Mouse (Mus musculus) heart, postnatal 0 days (tissue): ENCODE results near the gene Cx3cr1. TPM values are rescaled to one million over a fixed set of nuclear protein-coding genes. Genes with fewer than 3 reads are reported as not detected.
A peak's percentile ranks its signal among the peaks of the same experiment; 100 is the strongest.
"Not testable (repeated sequence)": the region's sequence is repeated elsewhere in the genome, so short reads cannot be mapped to it uniquely, and the experiment has no call there.

Source experiments
- ATAC-seq: fragments of 200-750 bp; cut with Nextera tagmentation; 2 replicates; pipeline ENCODE4 v1.8.0; 2017; ENCODE audit warnings: low read depth, moderate number of reproducible peaks, moderate library complexity; ENCODE audit not compliant: insufficient read depth
- DNase-seq: peaks from one replicate; pipeline ENCODE4 v3.0.0-alpha.2; 2016; ENCODE audit warnings: low spot score
- H3K27ac ChIP-seq: fragments of 300-500 bp; sonication (generic); 2 replicates; pipeline ENCODE4 v1.5.1; 2014; ENCODE audit warnings: low read depth, mild to moderate bottlenecking
- H3K27me3 ChIP-seq: fragments of 300-500 bp; sonication (generic); 2 replicates; pipeline ENCODE4 v1.6.1; 2014; ENCODE audit warnings: low read length, mixed read lengths; ENCODE audit not compliant: control insufficient read depth, insufficient read depth
- H3K36me3 ChIP-seq: fragments of 300-500 bp; sonication (generic); replicated peaks from 2 replicates; pipeline ENCODE4 v1.6.1; 2014; ENCODE audit warnings: low read length, mixed read lengths; ENCODE audit not compliant: control insufficient read depth, insufficient read depth
- H3K4me1 ChIP-seq: fragments of 300-500 bp; sonication (generic); 2 replicates; pipeline ENCODE4 v1.6.1; 2014; ENCODE audit warnings: antibody characterized with exemption; ENCODE audit not compliant: control insufficient read depth, insufficient read depth
- H3K4me2 ChIP-seq: fragments of 300-500 bp; sonication (generic); 2 replicates; pipeline ENCODE4 v1.6.1; 2014; ENCODE audit warnings: low read depth, mild to moderate bottlenecking, low read length, moderate library complexity
- H3K4me3 ChIP-seq: fragments of 300-500 bp; sonication (generic); 2 replicates; pipeline ENCODE4 v1.5.1; 2014; ENCODE audit warnings: low read depth, low read length
- H3K9ac ChIP-seq: fragments of 300-500 bp; sonication (generic); replicated peaks from 2 replicates; pipeline ENCODE4 v1.6.1; 2014; ENCODE audit warnings: low read depth, low read length, mixed read lengths
- H3K9me3 ChIP-seq: fragments of 300-500 bp; sonication (generic); replicated peaks from 2 replicates; pipeline ENCODE4 v1.6.1; 2016; ENCODE audit warnings: low read length; ENCODE audit not compliant: control insufficient read depth
- CTCF ChIP-seq: IDR thresholded peaks from 2 replicates; pipeline ENCODE4 v1.5.1; 2016; ENCODE audit warnings: antibody characterized with exemption, control low read depth, low read depth
- EP300 ChIP-seq: IDR thresholded peaks from 2 replicates; pipeline ENCODE4 v1.6.1; 2016; ENCODE audit warnings: antibody characterized with exemption, low read depth
- WGBS: fragments of 180-500 bp; shearing (Covaris S2); extraction: QIAGEN DNeasy Blood & Tissue Kit; methylation state at CpG from one replicate; pipeline ENCODE4 v1.1.7; 2014; 5-methylcytosine and 5-hydroxymethylcytosine counted together
- polyA plus RNA-seq: library from polyadenylated mRNA; unstranded; fragments of >200 nt; fragmentation: Nextera tagmentation; extraction: Ambion mirVana; gene quantifications from 2 replicates; pipeline ENCODE4 v1.2.1, GENCODE M21; 2015
- total RNA-seq: library from RNA; depleted of rRNA; stranded (reverse); fragments of >200 nt; gene quantifications from 2 replicates; pipeline ENCODE4 v1.2.3, GENCODE M21; 2014; ENCODE audit warnings: low replicate concordance

Cx3cr1 gene
- total and polyA plus RNA-seq, 2 experiments from 2014 or later, result 4.7 to 5.2 TPM

- WGBS, result 50% methylated on average over 6 of the region's 6 CpGs
- H3K27ac ChIP-seq, result 0 out of 2 replicates have a peak overlapping the region, but pooled peaks have one; percentile 96
- DNase-seq, result no peak
- ATAC-seq, result no peak
- H3K9me3 ChIP-seq, result no peaks in the 10 kb centered on the region
- peaks cover 70% of the 10 kb centered on the region for H3K36me3 ChIP-seq
- peaks cover 27% of the 10 kb centered on the region for H3K4me1 ChIP-seq
- no peak overlapping the region for H3K4me2 ChIP-seq
- TF ChIP-seq EP300, result no peak
- TF ChIP-seq CTCF, result no peak
- no peak overlapping the region for H3K9ac ChIP-seq
- no peak overlapping the region for H3K4me3 ChIP-seq
- no peaks in the 10 kb centered on the region for H3K27me3 ChIP-seq
These were observed 54.9 kb downstream of the Cx3cr1 start for GRCm38 (mm10) chr9:120014828-120015227.

GRCm38 (mm10) chr9:120013251-120013820, 56.3 kb downstream of the Cx3cr1 start:
- peaks cover 23% of the 10 kb centered on the region; the same call in 1 of the 2 replicates for H3K4me1 ChIP-seq
- H3K4me2 ChIP-seq, result no peak overlapping the region
- no peaks in the 10 kb centered on the region for H3K9me3 ChIP-seq
- WGBS, result 54% methylated on average over 11 of the region's 11 CpGs
- H3K9ac ChIP-seq, result no peak overlapping the region; the same call in 1 of the 2 replicates
- H3K36me3 ChIP-seq, result peaks cover 55% of the 10 kb centered on the region
- TF ChIP-seq CTCF (no peak), EP300 (no peak)
- ATAC-seq, result no peak
- H3K27ac ChIP-seq, result peak overlapping the region; percentile 96
- H3K27me3 ChIP-seq, result no peaks in the 10 kb centered on the region
- no peak for DNase-seq
- no peak overlapping the region for H3K4me3 ChIP-seq

GRCm38 (mm10) chr9:120012781-120013180, 56.9 kb downstream of the Cx3cr1 start:
- peaks cover 50% of the 10 kb centered on the region for H3K36me3 ChIP-seq
- no peak overlapping the region for H3K4me2 ChIP-seq
- no peak overlapping the region for H3K4me3 ChIP-seq
- H3K9me3 ChIP-seq, result no peaks in the 10 kb centered on the region
- no peak for ATAC-seq
- no peak for DNase-seq
- H3K27me3 ChIP-seq, result no peaks in the 10 kb centered on the region
- no peak for TF ChIP-seq CTCF
- TF ChIP-seq EP300, result no peak
- peaks cover 23% of the 10 kb centered on the region; the same call in 1 of the 2 replicates for H3K4me1 ChIP-seq
- WGBS, result 71% methylated on average over 5 of the region's 5 CpGs
- H3K9ac ChIP-seq, result no peak overlapping the region; the same call in 1 of the 2 replicates
- peak overlapping the region; percentile 96 for H3K27ac ChIP-seq

GRCm38 (mm10) chr9:120012161-120012560, 57.5 kb downstream of the Cx3cr1 start:
- WGBS, result 75% methylated on average over 6 of the region's 6 CpGs

GRCm38 (mm10) chr9:120011533-120011932, 58.1 kb downstream of the Cx3cr1 start:
- 2% methylated on average over 10 of the region's 10 CpGs for WGBS
- Histone ChIP-seq H3K4me3 (peak overlapping the region; percentile 41), H3K27ac (peak overlapping the region; percentile 96), H3K9ac (0 out of 2 replicates have a peak overlapping the region, but pooled peaks have one; percentile 34), H3K36me3 (peaks cover 37% of the 10 kb centered on the region), H3K9me3 (no peaks in the 10 kb centered on the region), H3K27me3 (no peaks in the 10 kb centered on the region), H3K4me2 (peak overlapping the region; percentile 74), H3K4me1 (peaks cover 18% of the 10 kb centered on the region; the same call in 1 of the 2 replicates)
- ATAC-seq (peak; percentile 80), DNase-seq (peak; percentile 95)
- no peak; the same call in 1 of the 2 replicates for TF ChIP-seq EP300
- peak; percentile 74 for TF ChIP-seq CTCF

More at GRCm38 (mm10) chr9:120012161-120012560, 57.5 kb downstream of the Cx3cr1 start:
- ATAC-seq, H3K27me3 ChIP-seq, H3K9ac ChIP-seq, H3K9me3 ChIP-seq, H3K4me3 ChIP-seq, H3K4me2 ChIP-seq, DNase-seq: not testable (repeated sequence)
- Histone ChIP-seq H3K4me1 (peaks cover 18% of the 10 kb centered on the region; the same call in 1 of the 2 replicates), H3K36me3 (peaks cover 43% of the 10 kb centered on the region), H3K27ac (peak overlapping the region; percentile 96)
